Mouse (Mus musculus) G1E (cell line): ENCODE results near the gene Tmem165.

ENCODE experiments used
- CTCF ChIP-seq: IDR thresholded peaks from 2 replicates; pipeline ENCODE4 v1.5.1; 2012; ENCODE audit warnings: low read depth, low read length, inconsistent platforms, mixed read lengths
- GATA1 ChIP-seq: IDR thresholded peaks from 2 replicates; pipeline ENCODE4 v1.6.1; 2012; ENCODE audit warnings: borderline replicate concordance, low read length, inconsistent platforms, mixed read lengths
- GATA2 ChIP-seq: IDR thresholded peaks from 2 replicates; pipeline ENCODE4 v1.6.1; 2012; ENCODE audit warnings: low read depth, low read length, inconsistent platforms, borderline replicate concordance
- POLR2AphosphoS5 ChIP-seq: IDR thresholded peaks from 2 replicates; pipeline ENCODE4 v1.6.1; 2012; ENCODE audit warnings: low read depth, low read length, inconsistent platforms; ENCODE audit not compliant: insufficient replicate concordance
- TAL1 ChIP-seq: conservative IDR thresholded peaks from 2 replicates; pipeline ENCODE4 v1.6.1; 2012; ENCODE audit warnings: low read depth, low read length, inconsistent platforms, mixed read lengths

- TF ChIP-seq CTCF, result no peak
- TF ChIP-seq TAL1, result no peak
- no peak for TF ChIP-seq GATA1
- no peak for TF ChIP-seq POLR2AphosphoS5
- TF ChIP-seq GATA2, result no peak
Observed at GRCm38 (mm10) chr5:76177664-76178063, 6.0 kb upstream of the Tmem165 start.
